Mouse (Mus musculus) midbrain, postnatal 0 days (tissue): ENCODE measurements at regions not wholly inside any gene's neighbourhood (a gene's known extent, or its start where the extent isn't known, plus 50 kb on each side); places are given as distances from the start of the nearest gene placed in this dataset.

Experiments
- ATAC-seq: fragments of 200-750 bp; cut with Nextera tagmentation; 2 replicates; pipeline ENCODE4 v1.8.0; 2017; ENCODE audit warnings: moderate number of reproducible peaks, mild to moderate bottlenecking, moderate TSS enrichment, moderate library complexity; ENCODE audit not compliant: low FRiP score
- DNase-seq: peaks from one replicate; pipeline ENCODE4 v3.0.0-alpha.2; 2015; ENCODE audit warnings: low spot score
- H3K27ac ChIP-seq: fragments of 300-500 bp; sonication (generic); 2 replicates; pipeline ENCODE4 v1.5.1; 2014; ENCODE audit warnings: low read depth, mild to moderate bottlenecking, low read length, mixed read lengths
- H3K27me3 ChIP-seq: fragments of 300-500 bp; sonication (generic); 2 replicates; pipeline ENCODE4 v1.6.1; 2014; ENCODE audit warnings: low read length, control low read depth, mixed read lengths; ENCODE audit not compliant: insufficient read depth
- H3K36me3 ChIP-seq: fragments of 300-500 bp; sonication (generic); 2 replicates; pipeline ENCODE4 v1.6.1; 2014; ENCODE audit warnings: low read length, control low read depth, mixed read lengths; ENCODE audit not compliant: insufficient read depth
- H3K4me1 ChIP-seq: fragments of 300-500 bp; sonication (generic); 2 replicates; pipeline ENCODE4 v1.6.1; 2014; ENCODE audit warnings: mild to moderate bottlenecking, control low read depth, antibody characterized with exemption, low read length, mixed read lengths; ENCODE audit not compliant: insufficient read depth
- H3K4me2 ChIP-seq: fragments of 300-500 bp; sonication (generic); 2 replicates; pipeline ENCODE4 v1.6.1; 2014; ENCODE audit warnings: low read depth, mild to moderate bottlenecking, low read length, mixed read lengths; ENCODE audit not compliant: poor library complexity, severe bottlenecking
- H3K4me3 ChIP-seq: fragments of 300-500 bp; sonication (generic); 2 replicates; pipeline ENCODE4 v1.5.1; 2014; ENCODE audit warnings: low read depth, mild to moderate bottlenecking, low read length, moderate library complexity
- H3K9ac ChIP-seq: fragments of 300-500 bp; sonication (generic); replicated peaks from 2 replicates; pipeline ENCODE4 v1.6.1; 2014; ENCODE audit warnings: mild to moderate bottlenecking, low read length, moderate library complexity, mixed read lengths; ENCODE audit not compliant: poor library complexity, severe bottlenecking
- H3K9me3 ChIP-seq: fragments of 300-500 bp; sonication (generic); 2 replicates; pipeline ENCODE4 v1.6.1; 2016; ENCODE audit warnings: low read length, control low read depth
- CTCF ChIP-seq: IDR thresholded peaks from 2 replicates; pipeline ENCODE4 v1.5.1; 2016; ENCODE audit warnings: antibody characterized with exemption, mild to moderate bottlenecking
- WGBS: fragments of 180-500 bp; shearing (Covaris S2); extraction: QIAGEN DNeasy Blood & Tissue Kit; methylation state at CpG from one replicate; pipeline ENCODE4 v1.1.7; 2014; 5-methylcytosine and 5-hydroxymethylcytosine counted together

DNA sequence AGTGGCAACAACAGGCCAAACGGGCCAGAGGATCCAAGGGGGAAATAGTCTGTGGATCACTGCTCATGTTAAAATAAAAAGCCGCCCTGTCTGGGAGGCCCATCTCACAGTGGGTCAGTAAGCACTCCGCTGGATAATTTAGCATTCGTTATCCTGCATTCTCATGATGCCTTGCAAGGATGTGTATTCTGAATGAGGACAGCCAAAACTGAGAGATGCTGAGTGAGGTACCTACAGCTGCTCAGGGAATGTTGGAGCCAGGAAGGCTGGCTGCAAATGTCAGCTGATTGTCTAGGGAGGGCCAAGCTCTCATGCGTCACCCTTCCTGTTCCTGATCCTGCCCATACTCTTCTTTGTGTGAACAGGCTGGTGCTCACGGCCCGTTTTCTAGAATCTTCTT, 489.1 kb upstream of the Gm19410 start:
- Histone ChIP-seq H3K36me3 (no peaks in the 10 kb centered on the region), H3K9ac (no peak overlapping the region), H3K4me1 (no peaks in the 10 kb centered on the region), H3K4me2 (no peak overlapping the region), H3K9me3 (no peaks in the 10 kb centered on the region), H3K27me3 (no peaks in the 10 kb centered on the region), H3K27ac (no peak overlapping the region), H3K4me3 (no peak overlapping the region)
- 76% methylated on average over 7 of the region's 7 CpGs for WGBS
- TF ChIP-seq CTCF = no peak
- ATAC-seq (no peak), DNase-seq (no peak)

DNA sequence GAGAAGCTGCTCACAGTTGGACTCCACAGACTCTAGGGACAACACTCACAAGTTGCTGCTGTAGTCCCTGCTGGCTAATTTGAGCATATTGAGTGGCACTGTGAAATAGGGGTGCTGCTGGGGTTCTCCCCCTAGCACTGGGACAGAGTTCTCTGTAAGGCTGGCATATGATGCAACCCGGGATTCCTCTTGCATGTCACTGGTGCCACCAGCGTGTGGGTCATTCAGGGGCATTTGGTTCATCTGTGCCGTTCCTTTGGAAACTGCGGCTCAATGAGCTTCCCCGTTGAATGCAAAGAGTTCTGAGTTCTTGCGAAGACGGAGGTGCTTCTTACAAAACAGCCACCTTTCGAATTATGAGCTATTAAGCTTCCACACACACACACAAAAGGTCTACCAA, 486.6 kb upstream of the Gm19410 start:
- Histone ChIP-seq H3K4me1 (no peaks in the 10 kb centered on the region), H3K4me3 (no peak overlapping the region), H3K27me3 (no peaks in the 10 kb centered on the region), H3K27ac (no peak overlapping the region), H3K36me3 (no peaks in the 10 kb centered on the region), H3K9ac (no peak overlapping the region), H3K4me2 (no peak overlapping the region), H3K9me3 (no peaks in the 10 kb centered on the region)
- DNase-seq = no peak
- TF ChIP-seq CTCF = no peak
- 95% methylated on average over 8 of the region's 8 CpGs for WGBS
- ATAC-seq = no peak

DNA sequence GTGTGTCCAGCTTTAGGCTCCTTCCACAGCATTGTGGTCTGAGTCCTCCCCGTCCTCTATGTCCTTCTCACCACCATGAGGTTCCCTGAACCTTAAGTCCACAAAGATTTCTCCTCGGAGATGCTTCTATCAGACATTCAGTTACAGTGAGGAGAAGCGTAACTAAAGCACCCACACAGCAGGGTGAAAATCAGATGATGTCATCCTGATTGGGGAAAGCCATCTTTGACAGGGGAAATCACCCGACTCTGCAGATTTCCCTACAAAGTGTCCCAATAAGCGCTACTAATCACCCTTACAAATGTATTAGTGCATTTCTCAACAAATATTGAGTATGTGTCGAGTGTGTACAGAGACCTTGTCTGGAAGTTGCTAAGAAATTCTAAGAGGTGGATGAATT, 484.8 kb upstream of the Gm19410 start:
- TF ChIP-seq CTCF = no peak
- Histone ChIP-seq H3K4me3 (no peak overlapping the region), H3K9ac (no peak overlapping the region), H3K9me3 (no peaks in the 10 kb centered on the region), H3K4me2 (no peak overlapping the region), H3K4me1 (no peaks in the 10 kb centered on the region), H3K27ac (no peak overlapping the region), H3K36me3 (no peaks in the 10 kb centered on the region), H3K27me3 (no peaks in the 10 kb centered on the region)
- DNase-seq (no peak), ATAC-seq (no peak)
- WGBS = 89% methylated on average over 6 of the region's 6 CpGs

GRCm38 (mm10) chr8:35283366-35283765, 482.2 kb upstream of the Gm19410 start:
- TF ChIP-seq CTCF = no peak
- Histone ChIP-seq H3K9ac (no peak overlapping the region), H3K36me3 (no peaks in the 10 kb centered on the region), H3K27ac (no peak overlapping the region), H3K4me1 (no peaks in the 10 kb centered on the region), H3K9me3 (no peaks in the 10 kb centered on the region), H3K4me2 (no peak overlapping the region), H3K4me3 (no peak overlapping the region), H3K27me3 (no peaks in the 10 kb centered on the region)
- DNase-seq = peak; percentile 37
- WGBS = 80% methylated on average over 9 of the region's 9 CpGs
- ATAC-seq = no peak

- no peak overlapping the region for H3K4me2 ChIP-seq
- DNase-seq = no peak
- H3K27me3 ChIP-seq = no peaks in the 10 kb centered on the region
- H3K9me3 ChIP-seq = no peaks in the 10 kb centered on the region
- H3K9ac ChIP-seq = no peak overlapping the region
- H3K4me3 ChIP-seq = no peak overlapping the region
- H3K27ac ChIP-seq = no peak overlapping the region
- ATAC-seq = no peak
- no peaks in the 10 kb centered on the region for H3K4me1 ChIP-seq
- H3K36me3 ChIP-seq = no peaks in the 10 kb centered on the region
- no peak for TF ChIP-seq CTCF
- 65% methylated on average over 5 of the region's 5 CpGs for WGBS
Measured at GRCm38 (mm10) chr8:35289018-35289417, 476.6 kb upstream of the Gm19410 start.

DNA sequence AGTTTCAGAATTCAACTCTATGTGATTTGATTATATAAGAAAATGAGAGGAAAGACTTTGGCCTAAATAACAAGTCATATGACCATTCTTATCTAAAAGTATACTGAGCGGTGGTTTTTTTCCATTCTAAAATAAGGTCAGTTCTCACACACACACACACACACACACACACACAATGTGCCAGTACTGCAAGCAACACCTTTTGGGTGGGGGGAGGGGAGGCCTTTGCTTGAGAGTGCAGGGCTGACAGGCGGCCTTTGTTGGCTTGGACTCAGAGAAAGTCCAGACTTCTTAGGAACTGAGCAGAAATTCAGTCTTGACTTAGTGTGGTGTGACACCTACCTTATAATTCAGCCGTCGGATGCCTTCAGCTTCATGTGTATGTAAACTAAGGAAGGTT, 475.6 kb upstream of the Gm19410 start:
- WGBS = 88% methylated on average over 4 of the region's 4 CpGs
- Histone ChIP-seq H3K4me2 (no peak overlapping the region), H3K27me3 (no peaks in the 10 kb centered on the region), H3K9ac (no peak overlapping the region), H3K27ac (no peak overlapping the region), H3K4me3 (no peak overlapping the region), H3K4me1 (no peaks in the 10 kb centered on the region), H3K9me3 (no peaks in the 10 kb centered on the region), H3K36me3 (no peaks in the 10 kb centered on the region)
- ATAC-seq = no peak
- DNase-seq = no peak
- TF ChIP-seq CTCF = no peak
